Mouse (Mus musculus) ES-E14 (cell line): ENCODE results near the gene Pou3f3. TPM values are rescaled to one million over a fixed set of nuclear protein-coding genes. Genes with fewer than 3 reads are reported as not detected.

Experiments
- DNase-seq: peaks from one replicate; pipeline ENCODE4 v3.0.0-alpha.2; 2013; ENCODE audit warnings: low read depth, low spot score
- H3K27ac ChIP-seq: 2 replicates; pipeline ENCODE4 v1.5.1; 2012; ENCODE audit warnings: low read depth, mild to moderate bottlenecking, low read length, moderate library complexity, mixed read lengths; ENCODE audit not compliant: poor library complexity, insufficient read depth, severe bottlenecking
- H3K36me3 ChIP-seq: 2 replicates; pipeline ENCODE4 v1.6.1; 2012; ENCODE audit warnings: mild to moderate bottlenecking, low read length, moderate library complexity, mixed read lengths; ENCODE audit not compliant: control insufficient read depth, poor library complexity, insufficient read depth, severe bottlenecking
- H3K4me1 ChIP-seq, 2 experiments: fragments of 150-350 bp in 1 of 2; sonication (generic) in 1 of 2; 2 replicates each; pipeline ENCODE4 v1.6.1; 2012; ENCODE audit warnings: low read length in 2 of 2, mild to moderate bottlenecking in 1 of 2, mixed read lengths in 1 of 2; ENCODE audit not compliant: control insufficient read depth in 2 of 2, insufficient read depth in 2 of 2, poor library complexity in 1 of 2
- H3K4me3 ChIP-seq, 2 experiments: fragments of 150-350 bp in 1 of 2; sonication (generic) in 1 of 2; 2 replicates each; pipeline ENCODE4 v1.5.1; 2012; ENCODE audit warnings: low read length in 2 of 2, low read depth in 1 of 2, mild to moderate bottlenecking in 1 of 2, mixed read lengths in 1 of 2; ENCODE audit not compliant: insufficient read depth in 1 of 2, poor library complexity in 1 of 2, severe bottlenecking in 1 of 2
- H3K9ac ChIP-seq: 2 replicates; pipeline ENCODE4 v1.6.1; 2012; ENCODE audit warnings: low read depth, mild to moderate bottlenecking, low read length, mixed read lengths; ENCODE audit not compliant: poor library complexity, insufficient read depth, severe bottlenecking
- H3K9me3 ChIP-seq: fragments of 150-350 bp; sonication (generic); 2 replicates; pipeline ENCODE4 v1.6.1; 2012; ENCODE audit warnings: low read depth, mild to moderate bottlenecking, low read length; ENCODE audit not compliant: control insufficient read depth, insufficient read depth
- CHD2 ChIP-seq: IDR thresholded peaks from 2 replicates; pipeline ENCODE4 v1.6.1; 2014; ENCODE audit warnings: mild to moderate bottlenecking, low read depth, low read length, inconsistent platforms
- HCFC1 ChIP-seq: IDR thresholded peaks from 2 replicates; pipeline ENCODE4 v1.6.1; 2012; ENCODE audit warnings: low read length, inconsistent platforms, borderline replicate concordance; ENCODE audit not compliant: insufficient read depth
- MAFK ChIP-seq: IDR thresholded peaks from 2 replicates; pipeline ENCODE4 v1.6.1; 2014; ENCODE audit warnings: mild to moderate bottlenecking, low read depth, low read length, inconsistent platforms; ENCODE audit not compliant: insufficient read depth
- ZC3H11A ChIP-seq: IDR thresholded peaks from 2 replicates; pipeline ENCODE4 v1.6.1; 2012; ENCODE audit warnings: low read depth, mild to moderate bottlenecking, inconsistent platforms, low read length, borderline replicate concordance
- ZNF384 ChIP-seq: IDR thresholded peaks from 2 replicates; pipeline ENCODE4 v1.6.1; 2012; ENCODE audit warnings: low read depth, low read length, inconsistent platforms
- in situ Hi-C, 2 experiments: fragments of 600-800 bp; cut with MboI; formaldehyde crosslinking; loops; one replicate each; pipeline ENCODE4 v1.15.1; 2025; ENCODE audit warnings: low sequenced_read_pairs in 2 of 2, inconsistent platforms in 1 of 2; ENCODE audit not compliant: unreplicated experiment in 2 of 2
- total RNA-seq: library from RNA; depleted of rRNA; stranded (reverse); fragments of 300-350 nt; gene quantifications from 2 replicates; pipeline ENCODE4 v1.2.3, GENCODE M21; 2012

Pou3f3 gene
- total RNA-seq, 1 experiment = 0.31 TPM

GRCm38 (mm10) chr1:42703851-42704613, 8.5 kb downstream of the Pou3f3 start:
- Histone ChIP-seq H3K27ac (no peak overlapping the region), H3K36me3 (no peaks in the 10 kb centered on the region), H3K4me3 (no peak overlapping the region), H3K9me3 (no peaks in the 10 kb centered on the region), H3K4me1 (peaks cover 0 to 5% of the 10 kb centered on the region in 2 experiments; a peak in 1 of 4 replicates), H3K9ac (no peak overlapping the region)
- in situ Hi-C loops = no loop called here
- no peak for DNase-seq
- TF ChIP-seq ZNF384 = no peak
- no peak for TF ChIP-seq ZC3H11A
- TF ChIP-seq HCFC1 = no peak
- no peak for TF ChIP-seq MAFK

GRCm38 (mm10) chr1:42704981-42705810, 9.6 kb downstream of the Pou3f3 start:
- Histone ChIP-seq H3K9me3 (no peaks in the 10 kb centered on the region), H3K36me3 (no peaks in the 10 kb centered on the region), H3K4me1 (peaks cover 0 to 5% of the 10 kb centered on the region in 2 experiments; a peak in 1 of 4 replicates), H3K9ac (no peak overlapping the region), H3K27ac (no peak overlapping the region), H3K4me3 (no peak overlapping the region)
- DNase-seq = no peak
- in situ Hi-C loops = no loop called here
- no peak for TF ChIP-seq ZNF384
- TF ChIP-seq MAFK = no peak
- TF ChIP-seq CHD2 = no peak
- no peak for TF ChIP-seq HCFC1
- TF ChIP-seq ZC3H11A = no peak

- in situ Hi-C loops = no loop called here
- DNase-seq = no peak
- no peaks in the 10 kb centered on the region for H3K36me3 ChIP-seq
- H3K4me3 ChIP-seq = no peak overlapping the region
- H3K9ac ChIP-seq = no peak overlapping the region
- H3K4me1 ChIP-seq = peaks cover 0 to 5% of the 10 kb centered on the region in 2 experiments; a peak in 1 of 4 replicates
- no peak for TF ChIP-seq CHD2
- no peak for TF ChIP-seq ZNF384
- no peak for TF ChIP-seq HCFC1
- H3K27ac ChIP-seq = no peak overlapping the region
- no peaks in the 10 kb centered on the region for H3K9me3 ChIP-seq
These were observed 10.2 kb downstream of the Pou3f3 start for GRCm38 (mm10) chr1:42705811-42706160.

- no peak for DNase-seq
- TF ChIP-seq ZC3H11A (no peak), CHD2 (no peak), HCFC1 (no peak), MAFK (no peak), ZNF384 (no peak)
- Histone ChIP-seq H3K9ac (no peak overlapping the region), H3K36me3 (no peaks in the 10 kb centered on the region), H3K9me3 (no peaks in the 10 kb centered on the region), H3K27ac (no peak overlapping the region), H3K4me1 (peaks cover 0 to 5% of the 10 kb centered on the region in 2 experiments; a peak in 1 of 4 replicates), H3K4me3 (no peak overlapping the region)
- in situ Hi-C loops = no loop called here
These were observed 11.6 kb downstream of the Pou3f3 start for GRCm38 (mm10) chr1:42707196-42707595.
